In genomic region chr2:57909706-57910105, GRCm38 (mm10) we compare ENCODE assay signal across 23 mouse cellular contexts.
DNase-seq lines count a peak whose midpoint lies in the region; ATAC-seq and TF ChIP-seq lines count a peak whose summit lies in the region.
"Had no signal": no experiment of that assay in that cellular context is flagged by ENCODE, and none has a peak within 500 bp of the region (broad histone marks: within the 10 kb centered on the region; RNA-seq: fewer than 3 reads in every experiment).

No protein-coding gene starts in this region.

- no peaks in the 10 kb centered on the region for H3K36me3 ChIP-seq in forebrain, embryonic 15.5 days
- no peaks in the 10 kb centered on the region for H3K36me3 ChIP-seq in forebrain, embryonic 12.5 days (replicated peaks)
- no peaks in the 10 kb centered on the region for H3K36me3 ChIP-seq in intestine, postnatal 0 days (ENCODE audit: control insufficient read depth, insufficient read depth)
- H3K36me3 ChIP-seq: limb, embryonic 12.5 days; liver, embryonic 13.5 days; lung, embryonic 15.5 days; midbrain, embryonic 13.5 days had no signal

- no peak overlapping the region for H3K4me2 ChIP-seq in forebrain, embryonic 15.5 days (replicated peaks)
- no peak overlapping the region for H3K4me2 ChIP-seq in forebrain, embryonic 12.5 days
- no peak overlapping the region for H3K4me2 ChIP-seq in intestine, postnatal 0 days (replicated peaks; ENCODE audit: low read depth)
- H3K4me2 ChIP-seq: heart, embryonic 11.5 days; limb, embryonic 12.5 days; liver, embryonic 13.5 days; lung, embryonic 15.5 days; midbrain, embryonic 13.5 days had no signal

- TF ChIP-seq CTCF in intestine, postnatal 0 days (IDR thresholded peaks at IDR 0.05; ENCODE audit: low read depth): no peak

- WGBS in forebrain, embryonic 15.5 days: 53% methylated on average over 4 of the region's 4 CpGs
- 88% methylated on average over 4 of the region's 4 CpGs for WGBS in forebrain, embryonic 12.5 days
- WGBS in intestine, postnatal 0 days: 83% methylated on average over 4 of the region's 4 CpGs

- H3K4me3 ChIP-seq in forebrain, embryonic 15.5 days: no peak overlapping the region
- H3K4me3 ChIP-seq in forebrain, embryonic 12.5 days (replicated peaks): no peak overlapping the region
- no peak overlapping the region for H3K4me3 ChIP-seq in intestine, postnatal 0 days (ENCODE audit: low read depth, low read length)
- H3K4me3 ChIP-seq: left cerebral cortex, adult 2 months; limb, embryonic 12.5 days; liver, embryonic 13.5 days; lung, embryonic 15.5 days; midbrain, embryonic 13.5 days had no signal

- H3K27me3 ChIP-seq in forebrain, embryonic 15.5 days: no peaks in the 10 kb centered on the region
- no peaks in the 10 kb centered on the region for H3K27me3 ChIP-seq in forebrain, embryonic 12.5 days
- H3K27me3 ChIP-seq in intestine, postnatal 0 days (replicated peaks; ENCODE audit: control insufficient read depth, insufficient read depth, low read length): no peaks in the 10 kb centered on the region
- H3K27me3 ChIP-seq: limb, embryonic 12.5 days; liver, embryonic 13.5 days; lung, embryonic 15.5 days; midbrain, embryonic 13.5 days had no signal

- ATAC-seq in forebrain, embryonic 15.5 days (replicated peaks): peak; percentile 38; the same call in 1 of the 2 replicates
- ATAC-seq in forebrain, embryonic 12.5 days (ENCODE audit: low FRiP score): no peak
- no peak for ATAC-seq in intestine, postnatal 0 days
- ATAC-seq: activated CD4-positive, CD25-positive, alpha-beta regulatory T cell, adult 4 months; hindbrain, embryonic 16.5 days; midbrain, embryonic 13.5 days; Patski had no signal

- H3K4me1 ChIP-seq in forebrain, embryonic 15.5 days: peaks cover 10% of the 10 kb centered on the region
- no peaks in the 10 kb centered on the region for H3K4me1 ChIP-seq in forebrain, embryonic 12.5 days
- H3K4me1 ChIP-seq in intestine, postnatal 0 days (replicated peaks; ENCODE audit: control insufficient read depth, insufficient read depth, low read length): no peaks in the 10 kb centered on the region
- H3K4me1 ChIP-seq: limb, embryonic 12.5 days; liver, embryonic 13.5 days; lung, embryonic 15.5 days; midbrain, embryonic 13.5 days had no signal

- no peak overlapping the region for H3K9ac ChIP-seq in forebrain, embryonic 15.5 days (replicated peaks)
- H3K9ac ChIP-seq in forebrain, embryonic 12.5 days: no peak overlapping the region
- H3K9ac ChIP-seq in intestine, postnatal 0 days (ENCODE audit: low read depth, low read length): no peak overlapping the region
- H3K9ac ChIP-seq: limb, embryonic 12.5 days; liver, embryonic 13.5 days; lung, embryonic 15.5 days; midbrain, embryonic 13.5 days had no signal

- no peak overlapping the region for H3K27ac ChIP-seq in forebrain, embryonic 15.5 days (replicated peaks)
- H3K27ac ChIP-seq in forebrain, embryonic 12.5 days: no peak overlapping the region
- H3K27ac ChIP-seq in intestine, postnatal 0 days (ENCODE audit: low read depth, low read length): no peak overlapping the region
- H3K27ac ChIP-seq: left cerebral cortex, adult 2 months; limb, embryonic 12.5 days; liver, embryonic 13.5 days; lung, embryonic 15.5 days; midbrain, embryonic 13.5 days had no signal

- peak; percentile 40 for DNase-seq in cerebellum, adult 8-10 months
- peak; percentile 17 to 37 for DNase-seq in cerebellum, postnatal 36 days
- DNase-seq in layer of hippocampus, adult 9-11 months: peak; percentile 76
- no peak for DNase-seq in kidney, postnatal 10 days
- no peak for DNase-seq in frontal cortex, postnatal 14 days (ENCODE audit: low spot score in 2 of 2)
- DNase-seq: adrenal gland, postnatal 36 days; gastrocnemius, postnatal 25 days; heart, postnatal 14 days; kidney, adult 18-20 months; kidney, postnatal 25 days; liver, embryonic 13.5 days; thymus, adult 18-20 months had no signal

- no peaks in the 10 kb centered on the region for H3K9me3 ChIP-seq in forebrain, embryonic 15.5 days
- no peaks in the 10 kb centered on the region for H3K9me3 ChIP-seq in forebrain, embryonic 12.5 days
- no peaks in the 10 kb centered on the region for H3K9me3 ChIP-seq in intestine, postnatal 0 days (ENCODE audit: control insufficient read depth)
- H3K9me3 ChIP-seq: limb, embryonic 12.5 days; liver, embryonic 13.5 days; lung, embryonic 15.5 days; midbrain, embryonic 13.5 days had no signal

Comparison
In these comparisons a context has a peak if more than half of its experiments do, and no peak if none do; other contexts are left out.
1. DNase-seq: peak in cerebellum, adult 8-10 months (single experiment), cerebellum, postnatal 36 days (2 of 2) and layer of hippocampus, adult 9-11 months (single experiment); none in kidney, postnatal 10 days (single experiment) and frontal cortex, postnatal 14 days (0 of 2).